Mouse (Mus musculus) Muller cell, postnatal 12 days (primary cell): ENCODE measurements around the gene Pnpla1.

Source experiments
- DNase-seq: peaks from one replicate; pipeline ENCODE4 v3.0.0-alpha.2; 2015; ENCODE audit errors: inconsistent ontology term

The Pnpla1 gene

DNA sequence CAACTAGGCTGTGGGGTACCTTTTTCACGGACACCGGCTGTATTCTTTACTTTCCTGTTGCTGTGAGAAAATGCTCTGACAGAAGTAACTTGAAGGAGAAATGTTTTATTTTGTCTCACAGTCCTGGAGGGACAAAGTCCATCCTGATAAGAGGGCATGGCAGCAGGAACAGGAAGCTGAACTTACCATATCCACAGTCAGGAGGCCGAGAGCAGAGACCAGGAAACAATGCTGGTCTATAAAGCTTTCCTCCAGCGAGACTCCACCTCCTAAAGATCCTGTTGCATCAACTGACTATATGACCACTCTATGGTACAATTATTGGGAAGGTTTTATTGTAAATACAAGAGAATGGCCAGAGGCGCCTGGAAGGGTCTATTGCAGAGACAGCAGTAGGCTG is 14.5 kb upstream of the Pnpla1 start:
- no peak for DNase-seq

DNA sequence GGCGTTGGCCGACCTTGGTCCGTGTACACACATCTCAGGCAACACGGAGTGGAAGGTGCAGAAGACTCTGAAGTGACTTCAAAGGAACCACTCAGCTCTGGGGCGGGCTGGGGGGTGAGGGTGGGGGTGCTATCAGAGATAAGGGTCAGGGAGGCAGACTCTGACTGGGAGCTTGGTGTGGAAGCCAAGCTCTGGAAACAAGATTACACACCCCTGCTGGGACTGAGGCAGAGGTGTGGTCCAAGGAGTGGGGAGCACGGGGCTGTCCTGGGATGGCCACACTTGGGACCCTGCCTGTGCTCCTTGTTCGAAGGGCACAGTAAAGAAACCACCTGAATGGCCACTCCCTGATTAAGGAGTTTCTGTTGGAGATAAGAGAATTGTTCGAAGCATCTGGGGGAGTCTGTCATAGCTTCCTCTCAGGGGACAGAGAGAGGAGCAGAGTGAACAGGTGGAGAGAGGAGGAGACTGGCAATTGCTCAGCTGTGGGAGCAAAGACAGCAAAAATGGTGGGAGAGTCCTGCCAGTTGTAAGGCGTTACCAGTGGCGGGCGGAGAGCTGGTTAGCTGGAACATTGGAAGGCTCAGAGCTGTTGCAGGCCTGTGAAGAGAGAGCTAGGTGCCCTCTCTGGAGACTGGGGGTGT is 11.1 kb upstream of the Pnpla1 start:
- no peak for DNase-seq

DNA sequence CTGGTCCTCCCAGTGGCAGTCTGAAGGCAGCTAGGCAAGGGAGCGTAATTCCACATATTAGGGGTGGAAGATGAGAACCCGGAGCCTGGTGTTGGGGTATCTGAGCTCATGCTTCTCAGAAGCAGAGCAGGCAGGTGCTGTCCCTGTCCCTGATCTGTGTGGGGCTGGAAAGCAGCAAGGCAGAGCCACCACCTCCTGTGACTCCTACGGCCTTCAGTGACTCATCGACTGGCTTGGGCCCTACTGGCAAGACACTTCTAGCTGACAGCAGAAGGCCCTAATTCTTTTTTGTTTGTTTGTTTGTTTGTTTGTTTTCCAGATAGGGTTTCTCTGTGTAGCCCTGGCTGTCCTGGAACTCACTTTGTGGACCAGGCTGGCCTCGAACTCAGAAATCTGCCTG is 7.7 kb upstream of the Pnpla1 start:
- no peak for DNase-seq

DNA sequence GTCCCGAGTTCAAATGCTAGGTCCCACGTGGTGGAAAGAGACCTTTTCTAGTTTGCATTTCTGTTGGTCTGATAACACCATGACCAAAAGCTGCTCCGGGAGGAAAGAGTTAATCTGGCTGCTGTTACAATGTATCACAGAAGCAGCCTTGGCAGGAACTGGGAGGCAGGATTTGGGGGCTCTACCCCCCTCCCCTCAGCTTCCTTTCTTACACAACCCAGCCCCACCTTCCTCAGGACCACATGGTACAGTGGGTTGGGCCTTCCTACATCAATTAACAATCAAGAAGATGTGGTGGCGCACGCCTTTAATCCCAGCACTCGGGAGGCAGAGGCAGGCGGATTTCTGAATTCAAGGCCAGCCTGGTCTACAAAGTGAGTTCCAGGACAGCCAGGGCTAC is 3.8 kb upstream of the Pnpla1 start:
- DNase-seq: no peak

DNA sequence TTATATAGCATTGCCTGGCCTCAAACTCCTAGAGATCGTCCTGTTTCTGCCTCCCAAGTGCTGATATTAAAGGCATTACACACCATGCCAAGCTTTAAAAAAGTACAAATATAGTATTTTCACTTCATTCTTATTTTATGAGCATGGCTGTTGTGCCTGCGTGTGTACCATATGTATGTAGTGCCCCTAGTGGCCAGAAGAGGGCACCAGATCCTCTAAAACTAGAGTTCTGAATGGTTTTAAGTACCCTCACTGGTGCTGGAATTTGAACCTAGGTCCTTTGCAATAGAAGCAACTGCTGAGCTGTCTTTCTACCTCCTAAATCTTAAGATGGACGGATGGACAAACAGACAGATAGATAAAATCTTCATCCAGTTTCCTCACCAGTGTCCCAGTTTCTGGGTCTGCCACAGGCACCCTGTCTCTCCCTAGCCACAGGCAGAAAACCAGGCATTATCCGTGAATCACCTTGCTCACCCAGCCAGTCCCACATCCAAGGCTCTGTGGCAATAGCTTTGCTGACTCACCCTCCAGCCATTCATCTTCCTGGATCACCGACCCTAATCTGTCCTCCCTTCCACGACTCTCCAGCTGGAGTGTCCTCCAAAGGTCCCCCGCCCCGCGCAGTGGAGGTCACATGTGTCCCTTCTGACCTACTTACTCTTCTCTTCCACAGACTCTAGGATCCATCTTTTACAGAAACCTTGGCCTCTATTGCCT is 2.9 kb upstream of the Pnpla1 start:
- DNase-seq: peak; percentile 80

DNA sequence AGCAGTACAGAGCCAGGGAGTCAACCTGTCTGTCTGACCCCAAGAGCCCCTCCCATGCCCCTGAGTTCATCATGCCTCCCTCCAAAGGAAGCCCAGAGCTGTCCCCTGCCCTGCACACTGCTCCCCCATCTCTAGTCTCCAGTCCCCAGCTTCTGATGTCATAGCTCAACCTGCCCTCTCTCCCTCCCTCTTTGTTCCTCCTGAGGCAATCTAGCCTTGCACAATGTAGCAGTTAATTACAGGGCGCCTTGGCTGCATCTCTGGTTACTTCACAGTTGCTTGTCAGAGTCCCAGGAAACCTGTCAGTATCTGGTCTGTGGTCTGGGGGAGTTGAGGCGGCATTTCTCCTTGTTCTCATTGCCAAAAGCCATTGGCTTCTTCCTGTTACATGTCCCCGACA is 2.2 kb upstream of the Pnpla1 start:
- peak; percentile 26 for DNase-seq

DNA sequence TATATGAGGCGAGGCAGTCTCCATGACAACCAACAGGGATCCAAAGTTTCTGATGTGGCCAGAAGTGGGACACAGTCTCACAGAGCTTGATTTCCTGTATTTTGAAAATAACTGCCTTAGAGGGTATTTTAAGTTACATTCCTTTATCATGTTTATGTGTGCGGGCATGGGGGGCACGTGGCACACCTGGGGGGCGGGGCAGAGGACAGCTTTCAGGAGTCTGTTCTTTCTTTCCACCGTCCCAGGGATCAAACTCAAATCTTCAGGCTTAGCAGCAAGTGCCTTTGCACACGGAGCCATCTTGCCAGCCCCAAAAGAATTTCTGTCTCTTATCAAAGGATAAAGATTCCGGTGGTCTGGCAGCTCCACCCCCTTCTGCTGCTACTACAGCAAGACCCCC is 5.7 kb downstream of the Pnpla1 start:
- no peak for DNase-seq

DNA sequence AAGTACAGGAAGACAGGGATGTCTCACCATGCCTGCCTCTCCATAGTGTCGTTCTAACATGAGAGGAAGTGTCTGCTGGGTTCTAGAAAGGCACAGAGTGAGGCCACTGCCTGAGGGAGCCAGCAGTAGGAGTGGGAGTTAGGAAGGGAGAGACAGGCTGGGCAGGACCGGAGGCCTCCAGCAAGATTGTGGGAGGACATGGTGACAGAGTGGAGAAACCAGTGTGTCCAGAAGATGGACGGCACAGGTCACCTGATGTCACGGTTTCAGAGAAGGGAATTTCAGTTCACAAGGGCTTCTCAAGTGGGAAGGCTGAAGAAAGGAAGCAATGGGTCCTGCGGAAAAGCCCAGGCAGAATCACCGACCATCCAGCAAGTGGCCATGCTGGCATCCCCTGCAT is 6.3 kb downstream of the Pnpla1 start:
- no peak for DNase-seq

DNA sequence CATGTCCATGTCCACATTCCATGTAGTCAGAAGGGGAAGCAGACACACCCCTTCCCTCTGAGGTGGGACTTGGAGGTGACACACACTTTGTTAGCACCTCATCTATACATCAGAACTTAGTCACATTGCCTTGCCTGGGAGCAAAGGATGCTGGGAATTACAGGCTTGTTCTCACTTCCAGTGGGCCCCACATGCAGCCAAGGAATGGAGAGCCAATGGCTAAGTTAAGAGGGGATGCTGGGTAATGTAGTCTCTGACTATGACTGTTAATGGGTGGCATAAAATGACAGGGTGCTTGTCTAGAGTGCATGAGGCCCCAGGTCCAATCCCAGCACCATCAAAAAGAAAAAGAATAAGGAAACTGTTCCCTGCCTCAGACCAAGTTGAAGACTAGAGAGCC is 8.7 kb downstream of the Pnpla1 start:
- no peak for DNase-seq

DNA sequence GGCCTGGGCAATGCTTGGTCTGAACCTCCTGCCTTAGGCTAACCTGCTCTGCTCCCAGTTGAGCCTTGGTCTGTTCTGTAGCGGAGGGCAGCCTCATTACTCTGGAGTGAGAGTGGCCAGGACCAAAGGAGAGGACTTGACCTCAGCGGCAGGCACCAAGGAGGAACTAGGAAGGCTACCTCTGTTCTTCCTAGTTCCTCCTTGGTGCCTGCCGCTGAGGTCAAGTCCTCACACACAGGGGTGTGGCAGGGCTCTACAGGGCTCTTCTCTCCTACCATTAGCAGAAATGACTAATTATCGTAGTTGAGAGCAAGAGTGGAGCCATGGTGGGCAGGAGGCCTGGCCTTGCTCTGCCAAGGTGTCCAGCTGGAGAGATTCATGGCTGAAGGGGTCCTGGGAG is 9.2 kb downstream of the Pnpla1 start:
- DNase-seq: no peak

DNA sequence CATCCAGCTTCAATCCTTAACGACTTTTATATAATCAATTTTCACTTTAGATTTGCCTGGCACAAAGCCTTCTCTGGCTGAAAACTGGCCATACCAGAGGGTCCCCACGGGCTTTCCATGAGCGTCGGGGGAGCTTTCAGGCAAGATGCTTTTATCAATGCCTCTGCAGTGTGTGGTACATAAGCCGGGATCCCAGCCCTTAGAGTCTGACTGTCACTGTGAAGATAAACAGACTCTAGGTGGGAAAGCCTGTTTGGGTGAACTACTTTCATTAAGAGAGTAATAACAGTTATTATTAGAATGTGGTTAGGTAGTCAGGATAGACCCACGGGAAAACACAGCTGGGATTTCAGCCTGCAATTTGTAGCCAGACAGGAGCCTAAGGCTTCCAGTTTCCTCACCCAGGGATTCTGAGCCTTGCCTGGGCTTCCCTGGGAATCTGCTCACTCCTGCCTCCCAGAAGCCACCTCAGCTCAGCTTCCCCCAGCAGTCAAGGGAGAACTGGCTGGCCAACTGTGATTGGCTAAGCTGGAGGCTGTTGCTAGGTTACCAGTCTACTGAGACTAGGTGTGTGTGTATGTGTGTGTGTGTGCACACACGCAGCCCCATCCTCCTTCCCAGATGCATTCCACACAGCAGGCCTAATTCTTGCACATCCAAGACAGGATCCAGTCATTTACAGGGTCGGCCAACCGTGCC is 11.3 kb downstream of the Pnpla1 start:
- no peak for DNase-seq

DNA sequence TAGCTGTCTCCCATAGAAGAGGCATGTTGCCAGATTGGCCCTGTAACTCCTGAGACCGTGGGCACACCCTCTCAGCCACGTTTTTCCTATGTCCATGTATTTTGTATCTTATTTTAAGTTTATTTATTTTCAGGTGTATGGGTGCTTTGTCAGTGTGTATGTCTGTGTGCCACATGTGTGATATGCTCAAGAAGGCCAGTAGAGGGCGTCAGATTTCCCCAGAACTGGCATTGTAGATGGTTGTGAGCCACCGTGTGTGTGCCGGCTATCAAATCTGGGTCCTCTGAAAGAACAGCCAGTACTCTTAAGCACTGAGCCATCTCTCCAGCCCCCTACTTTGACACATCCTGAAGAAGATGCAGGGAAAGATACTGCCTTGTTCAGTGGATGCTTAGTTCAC is 12.2 kb downstream of the Pnpla1 start:
- no peak for DNase-seq

DNA sequence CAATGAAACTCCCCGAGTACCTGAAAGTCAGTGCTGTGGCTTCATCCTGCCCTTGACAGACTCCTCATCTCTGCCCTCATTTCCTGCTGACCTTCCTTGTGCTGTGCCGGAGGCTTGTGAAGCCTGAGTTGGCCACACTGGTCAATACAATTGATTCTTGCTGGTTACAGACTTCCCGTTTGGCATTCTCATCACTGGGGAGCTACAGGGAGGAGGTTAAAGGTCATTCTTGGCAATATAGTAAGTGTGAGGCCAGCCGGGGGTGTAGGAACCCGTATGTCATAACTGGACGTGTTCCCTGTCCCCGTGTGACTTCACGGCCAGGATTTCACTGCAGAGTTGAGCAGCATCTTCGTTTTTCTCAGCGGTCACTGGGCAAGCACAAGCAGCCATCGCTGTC is 13.6 kb downstream of the Pnpla1 start:
- no peak for DNase-seq

DNA sequence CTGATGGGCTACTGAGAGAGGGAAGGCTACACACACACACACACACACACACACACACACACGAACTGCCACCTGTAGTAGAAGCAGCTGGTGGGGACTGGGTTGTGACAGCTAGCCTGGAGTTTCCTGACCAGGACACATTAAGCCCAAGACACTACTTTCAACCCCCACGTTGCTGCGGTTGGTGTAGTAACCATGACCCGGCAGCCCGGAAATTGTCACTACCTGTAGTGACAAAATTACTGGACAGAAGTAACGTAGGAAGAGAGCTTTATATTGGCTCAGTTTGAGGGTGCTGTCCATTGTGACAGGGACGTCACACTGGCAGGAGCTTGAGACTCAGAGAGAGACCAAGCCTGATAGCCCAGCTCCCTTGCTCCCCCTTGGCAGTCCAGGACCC is 14.1 kb downstream of the Pnpla1 start:
- DNase-seq: no peak

DNA sequence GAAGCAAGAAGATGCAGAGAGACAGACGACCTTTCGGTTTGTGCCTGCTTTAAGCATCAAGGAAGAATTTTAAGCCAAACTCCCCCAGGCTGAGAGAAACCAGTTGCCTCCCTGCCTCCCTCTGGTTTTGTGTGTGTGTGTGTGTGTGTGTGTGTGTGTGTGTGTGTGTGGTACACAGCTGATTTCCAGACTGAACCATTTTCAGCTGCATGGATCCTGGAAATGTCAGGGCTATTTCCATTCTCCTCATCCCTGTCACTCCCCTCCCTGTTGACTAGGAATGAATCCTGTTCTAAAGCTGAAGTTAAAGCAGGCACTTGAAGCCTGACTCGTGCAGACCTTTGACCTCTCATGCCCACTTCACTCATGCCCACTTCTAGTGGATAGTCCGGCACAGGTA is 16.0 kb downstream of the Pnpla1 start:
- DNase-seq: no peak

DNA sequence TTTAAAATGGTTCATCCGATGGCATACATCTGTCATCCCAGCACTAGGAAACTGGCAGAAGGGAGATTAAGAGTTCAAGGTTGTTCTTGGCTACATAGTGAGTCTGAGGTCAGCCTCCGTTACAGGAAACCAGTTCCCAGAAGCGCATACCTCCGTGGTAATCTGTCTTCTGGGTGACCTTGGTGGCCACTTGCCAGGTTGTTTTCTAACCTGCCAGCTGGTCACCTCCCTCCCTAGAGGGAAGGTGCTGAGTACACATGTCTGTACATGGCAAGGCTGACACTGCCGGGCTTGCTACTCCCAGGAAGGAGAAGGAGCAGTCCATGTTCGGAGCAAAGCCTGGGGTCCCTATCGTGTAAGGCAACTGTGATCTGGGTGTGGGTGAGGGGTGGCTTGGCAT is 16.6 kb downstream of the Pnpla1 start:
- DNase-seq: no peak

DNA sequence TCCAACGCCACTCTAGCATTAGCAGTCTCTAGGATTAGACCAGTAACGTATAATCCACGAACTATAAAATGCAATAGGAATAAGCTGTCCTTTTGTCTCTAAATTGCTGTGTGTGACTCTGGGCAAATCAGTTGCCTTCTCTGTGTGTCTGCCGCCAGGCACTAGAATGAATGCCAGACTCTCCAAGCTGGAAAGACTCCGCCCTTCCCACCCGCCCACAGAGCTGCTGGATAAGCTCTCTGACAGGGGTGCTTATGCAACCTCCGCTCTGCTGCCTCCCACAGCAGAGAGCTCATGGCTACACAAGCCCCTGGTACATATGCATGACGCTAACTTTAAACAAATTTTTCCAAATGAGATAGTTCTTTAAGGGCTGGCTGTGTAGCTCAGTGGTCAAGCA is 17.1 kb downstream of the Pnpla1 start:
- peak; percentile 68 for DNase-seq

DNA sequence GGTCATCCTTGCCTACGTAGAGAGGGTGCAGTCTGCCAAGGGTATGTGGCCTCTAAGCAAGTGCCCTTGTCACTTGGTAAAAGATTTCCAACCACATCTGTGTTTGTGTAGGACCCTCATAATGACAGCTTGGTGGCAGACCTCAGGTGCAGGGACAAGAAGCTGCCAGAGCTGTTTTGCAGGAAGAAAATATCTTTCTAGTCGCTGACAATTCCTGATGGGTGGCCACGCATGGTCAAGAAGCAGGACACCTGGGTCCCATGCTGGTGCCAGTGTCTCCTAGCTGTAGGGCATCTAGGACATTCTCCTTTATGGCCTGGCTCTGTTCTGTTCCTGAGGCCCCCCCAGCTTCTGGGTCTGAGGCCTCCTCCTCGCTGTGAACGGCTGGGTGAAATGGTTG is 18.1 kb downstream of the Pnpla1 start:
- no peak for DNase-seq

DNA sequence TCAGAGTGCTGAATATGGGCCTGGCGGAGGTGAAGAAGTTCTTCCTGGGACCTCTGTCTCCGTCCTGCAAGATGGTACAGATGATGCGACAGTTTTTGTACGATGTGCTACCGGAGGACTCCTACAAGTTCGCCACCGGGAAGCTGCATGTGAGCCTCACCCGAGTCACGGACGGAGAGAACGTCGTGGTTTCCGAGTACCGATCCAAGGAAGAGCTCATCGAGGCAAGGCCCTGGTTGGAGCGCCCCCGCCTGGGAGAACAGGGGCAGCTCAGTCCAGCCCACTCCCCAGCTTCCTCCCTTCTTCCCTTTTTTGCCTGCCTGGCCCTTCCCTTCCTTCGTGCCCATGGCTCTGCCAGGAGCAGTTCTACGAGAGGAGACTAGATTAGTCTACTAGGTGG is 18.6 kb downstream of the Pnpla1 start:
- no peak for DNase-seq

DNA sequence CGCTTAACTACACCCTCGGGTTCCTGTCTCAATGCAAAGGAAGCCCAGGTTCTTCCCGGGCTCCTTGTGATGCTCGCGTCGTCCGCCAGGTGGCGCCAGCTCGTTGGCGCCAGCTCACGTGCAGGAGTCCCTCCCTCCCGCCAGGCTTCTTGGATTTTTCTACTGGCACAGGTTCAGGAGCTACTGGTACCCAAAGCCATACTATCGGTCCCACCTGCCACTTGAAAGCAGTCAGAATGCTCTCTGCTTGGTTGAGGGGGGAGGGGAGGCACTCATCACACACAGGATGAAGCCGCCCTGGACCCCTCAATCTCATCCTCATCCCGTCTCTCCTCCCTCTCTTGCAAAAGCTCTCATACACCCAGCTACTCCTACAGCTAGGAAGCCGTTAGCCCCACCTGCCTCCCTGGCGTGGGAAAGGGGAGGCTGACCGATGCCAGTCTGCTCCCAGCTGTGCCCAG is 21.8 kb downstream of the Pnpla1 start:
- DNase-seq: peak; percentile 49

DNA sequence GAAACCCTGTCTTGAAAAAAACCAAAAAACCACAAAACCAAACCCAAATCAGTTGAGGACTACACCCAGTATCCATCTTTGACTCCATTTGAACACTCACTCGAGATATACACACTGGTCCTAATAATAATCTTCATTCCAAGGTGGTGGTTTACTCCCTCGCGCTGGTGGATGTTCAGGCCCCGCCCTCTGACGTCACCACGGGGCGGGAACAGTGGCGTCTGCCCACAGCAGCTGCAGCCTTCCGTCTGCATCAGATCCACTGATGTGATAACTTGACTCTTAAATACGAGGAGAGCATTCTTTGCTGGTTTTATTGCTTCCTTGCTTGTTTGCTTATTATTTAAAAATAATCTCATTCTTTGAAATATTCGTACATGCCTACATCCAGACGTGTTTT is 24.1 kb downstream of the Pnpla1 start:
- DNase-seq: peak; percentile 72

DNA sequence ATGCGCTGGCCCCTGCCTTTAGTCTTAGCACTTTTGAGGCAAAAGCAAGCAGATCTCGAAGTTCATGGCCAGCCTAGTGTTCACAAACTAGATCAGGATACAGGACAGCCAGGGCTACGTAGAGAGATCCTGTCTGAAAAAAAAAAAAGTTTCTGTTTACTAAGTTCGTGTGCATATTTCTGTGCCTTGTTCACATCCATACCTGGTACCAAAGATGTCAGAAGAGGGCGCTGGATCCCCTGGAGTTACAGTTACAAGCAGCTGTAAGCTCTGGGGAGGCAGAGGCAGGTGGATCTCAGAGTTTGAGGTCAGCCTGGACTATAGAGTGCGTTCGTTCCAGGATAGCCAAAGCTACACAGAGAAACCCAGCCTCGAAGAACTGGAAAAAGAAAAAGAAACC is 24.6 kb downstream of the Pnpla1 start:
- no peak for DNase-seq

DNA sequence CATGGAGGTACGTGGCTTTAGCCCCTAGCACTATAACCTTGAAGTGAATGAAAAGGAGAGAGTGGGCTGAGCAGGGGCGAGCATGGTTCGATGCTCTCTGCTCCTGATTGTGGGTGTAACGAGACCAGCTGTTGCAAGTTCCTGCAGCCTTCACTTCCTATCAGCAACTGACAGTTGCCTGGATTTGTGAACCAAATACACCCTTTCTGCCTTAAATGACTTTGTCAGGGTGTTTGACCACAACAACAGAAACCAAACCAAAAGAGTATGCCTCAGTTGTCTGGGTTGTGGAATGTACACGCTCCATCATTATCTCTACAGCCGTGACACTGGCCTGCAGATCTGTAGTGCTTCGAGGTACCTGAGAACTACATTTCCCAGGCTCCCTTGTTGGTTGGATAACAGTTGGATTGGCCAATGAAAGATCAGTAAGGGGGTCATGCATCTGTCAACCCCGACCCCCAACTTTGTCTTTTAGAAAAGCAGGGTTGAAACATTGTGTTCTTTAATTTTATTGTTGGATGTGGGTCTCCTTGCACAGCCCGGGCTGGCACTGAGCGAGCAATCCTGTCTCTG is 25.8 kb downstream of the Pnpla1 start:
- no peak for DNase-seq
